Mouse (Mus musculus) embryonic fibroblast, embryonic 13.5 days (primary cell): ENCODE measurements around the gene Fkrp. TPM values are rescaled to one million over a fixed set of nuclear protein-coding genes. Genes with fewer than 3 reads are reported as not detected.
A peak's percentile ranks its signal among the peaks of the same experiment; 100 is the strongest.

Experiments used
- H3K27ac ChIP-seq: 2 replicates; pipeline ENCODE4 v1.5.1; 2012; ENCODE audit warnings: low read length, control low read depth, inconsistent platforms; ENCODE audit not compliant: insufficient read depth
- H3K4me1 ChIP-seq: 2 replicates; pipeline ENCODE4 v1.6.1; 2011; ENCODE audit warnings: low read length; ENCODE audit not compliant: control insufficient read depth, insufficient read depth
- H3K4me3 ChIP-seq: 2 replicates; pipeline ENCODE4 v1.5.1; 2011; ENCODE audit warnings: mild to moderate bottlenecking, control low read depth, low read length; ENCODE audit not compliant: insufficient read depth
- CTCF ChIP-seq: IDR thresholded peaks from 2 replicates; pipeline ENCODE4 v1.5.1; 2011; ENCODE audit warnings: mild to moderate bottlenecking, control low read depth, low read length, moderate library complexity, borderline replicate concordance; ENCODE audit not compliant: insufficient read depth
- POLR2A ChIP-seq: IDR thresholded peaks from 2 replicates; pipeline ENCODE4 v1.6.1; 2011; ENCODE audit warnings: low read depth, mild to moderate bottlenecking, control low read depth, low read length, moderate library complexity
- polyA plus RNA-seq: library from polyadenylated mRNA; stranded (reverse); fragments of >200 nt; gene quantifications from 2 replicates; pipeline ENCODE4 v1.2.4, GENCODE M21; 2011; ENCODE audit warnings: low read depth; ENCODE audit not compliant: missing spikeins, insufficient read length

The Fkrp gene
- polyA plus RNA-seq, 1 experiment: 25.2 TPM

- Histone ChIP-seq H3K4me3 (peak overlapping the region; percentile 70), H3K27ac (no peak overlapping the region), H3K4me1 (no peaks in the 10 kb centered on the region)
- TF ChIP-seq POLR2A (no peak; the same call in none of the 2 replicates), CTCF (no peak)
Measured at GRCm38 (mm10) chr7:16781816-16782554, 34.5 kb downstream of the Fkrp start.

- H3K27ac ChIP-seq: no peak overlapping the region
- H3K4me1 ChIP-seq: no peaks in the 10 kb centered on the region
- H3K4me3 ChIP-seq: peak overlapping the region; percentile 70
- TF ChIP-seq POLR2A (no peak), CTCF (no peak)
Measured at GRCm38 (mm10) chr7:16781555-16781815, 35.0 kb downstream of the Fkrp start.

- no peak for TF ChIP-seq CTCF
- TF ChIP-seq POLR2A: peak; percentile 99
- Histone ChIP-seq H3K4me1 (no peaks in the 10 kb centered on the region), H3K4me3 (peak within 1 kb of the TSS; percentile 70), H3K27ac (no peak within 1 kb of the TSS)
Measured at GRCm38 (mm10) chr7:16780825-16781554, 35.5 kb downstream of the Fkrp start, which contains the start of gene Slc1a5. Slc1a5 (plus strand) TSS chr7:16781340.

- H3K27ac ChIP-seq: no peak overlapping the region
- TF ChIP-seq CTCF: no peak
Measured at GRCm38 (mm10) chr7:16780076-16780475, 36.5 kb downstream of the Fkrp start.

GRCm38 (mm10) chr7:16775888-16776287 is 40.6 kb downstream of the Fkrp start:
- no peak overlapping the region for H3K27ac ChIP-seq
- no peaks in the 10 kb centered on the region for H3K4me1 ChIP-seq
- H3K4me3 ChIP-seq: no peak overlapping the region
- TF ChIP-seq CTCF (no peak), POLR2A (no peak)

More at GRCm38 (mm10) chr7:16780076-16780475, 36.5 kb downstream of the Fkrp start:
- Histone ChIP-seq H3K4me3 (no peak overlapping the region), H3K4me1 (no peaks in the 10 kb centered on the region)

GRCm38 (mm10) chr7:16766443-16766842 is 50.1 kb downstream of the Fkrp start:
- Histone ChIP-seq H3K4me3 (no peak overlapping the region), H3K4me1 (no peaks in the 10 kb centered on the region), H3K27ac (no peak overlapping the region)
- TF ChIP-seq POLR2A (no peak), CTCF (no peak)

- Histone ChIP-seq H3K4me3 (no peak overlapping the region), H3K4me1 (no peaks in the 10 kb centered on the region; the same call in 1 of the 2 replicates), H3K27ac (no peak overlapping the region)
- TF ChIP-seq POLR2A (no peak), CTCF (no peak)
Measured at GRCm38 (mm10) chr7:16763463-16764218, 52.9 kb downstream of the Fkrp start.

GRCm38 (mm10) chr7:16761630-16762029 is 54.9 kb downstream of the Fkrp start:
- Histone ChIP-seq H3K27ac (no peak overlapping the region), H3K4me3 (no peak overlapping the region), H3K4me1 (no peaks in the 10 kb centered on the region; the same call in 1 of the 2 replicates)
- no peak for TF ChIP-seq CTCF
- no peak for TF ChIP-seq POLR2A

- Histone ChIP-seq H3K4me1 (no peaks in the 10 kb centered on the region; the same call in 1 of the 2 replicates), H3K27ac (peak overlapping the region; percentile 49; the same call in 1 of the 2 replicates), H3K4me3 (no peak overlapping the region)
- TF ChIP-seq CTCF (no peak), POLR2A (no peak)
Measured at GRCm38 (mm10) chr7:16761005-16761481, 55.5 kb downstream of the Fkrp start.

GRCm38 (mm10) chr7:16760292-16760691 is 56.2 kb downstream of the Fkrp start:
- Histone ChIP-seq H3K27ac (no peak overlapping the region), H3K4me3 (no peak overlapping the region), H3K4me1 (no peaks in the 10 kb centered on the region; the same call in 1 of the 2 replicates)
- no peak for TF ChIP-seq CTCF
- TF ChIP-seq POLR2A: no peak

Other genes starting within 250 kb of the Fkrp start
- gene Arhgap35, start 201.7 kb downstream of the Fkrp start, polyA plus RNA-seq: 68.4 and 71.0 TPM in 2 replicates
- gene Ceacam15, start 141.0 kb downstream of the Fkrp start, polyA plus RNA-seq: not detected in 2 replicates
- not detected in 2 replicates for gene Ceacam9, start 94.8 kb downstream of the Fkrp start, polyA plus RNA-seq
- gene Ap2s1, start 78.3 kb downstream of the Fkrp start, polyA plus RNA-seq: 118 and 124 TPM in 2 replicates
- gene Slc1a5, start 35.4 kb downstream of the Fkrp start, polyA plus RNA-seq: 47.9 and 74.5 TPM in 2 replicates
- gene Strn4, start 843 bp downstream of the Fkrp start, polyA plus RNA-seq: 58.4 and 67.1 TPM in 2 replicates
- gene Prkd2, start 26.2 kb upstream of the Fkrp start, polyA plus RNA-seq: 17.2 and 17.8 TPM in 2 replicates
- 34.8 and 37.3 TPM in 2 replicates for gene Dact3, start 58.6 kb upstream of the Fkrp start, polyA plus RNA-seq
- 24.1 and 24.7 TPM in 2 replicates for gene Gng8, start 75.1 kb upstream of the Fkrp start, polyA plus RNA-seq
- gene Ptgir, start 89.8 kb upstream of the Fkrp start, polyA plus RNA-seq: 1.4 and 1.6 TPM in 2 replicates
- gene Calm3, start 107.4 kb upstream of the Fkrp start, polyA plus RNA-seq: 520 and 588 TPM in 2 replicates
- gene Pnmal2, start 128.0 kb upstream of the Fkrp start, polyA plus RNA-seq: 0.73 and 1.3 TPM in 2 replicates
- not detected in 2 replicates for gene Pnmal1, start 142.9 kb upstream of the Fkrp start, polyA plus RNA-seq
- not detected in 2 replicates for gene Gm42372, start 166.4 kb upstream of the Fkrp start, polyA plus RNA-seq
- 9.4 and 15.0 TPM in 2 replicates for gene Ccdc8, start 176.0 kb upstream of the Fkrp start, polyA plus RNA-seq
- 63.2 and 72.7 TPM in 2 replicates for gene Ppp5c, start 211.2 kb upstream of the Fkrp start, polyA plus RNA-seq
- 0.16 TPM in 1 of 2 replicates, not detected in the other for gene Hif3a, start 245.7 kb upstream of the Fkrp start, polyA plus RNA-seq